Mouse (Mus musculus) bone marrow macrophage, adult 2 months (primary cell): ENCODE results near the gene Pear1.

Experiments used
- CTCF ChIP-seq: IDR thresholded peaks from 2 replicates; pipeline ENCODE4 v1.5.1; 2012; ENCODE audit warnings: low read depth, mild to moderate bottlenecking, low read length, moderate library complexity
- POLR2A ChIP-seq: IDR thresholded peaks from 2 replicates; pipeline ENCODE4 v1.6.1; 2012; ENCODE audit warnings: mild to moderate bottlenecking, low read depth, low read length, borderline replicate concordance

GRCm38 (mm10) chr3:87854795-87855568 is 30.9 kb upstream of the Pear1 start:
- TF ChIP-seq POLR2A = no peak
- TF ChIP-seq CTCF = no peak
